Mouse (Mus musculus): ENCODE measurements at regions not wholly inside any gene's neighbourhood (a gene's known extent, or its start where the extent isn't known, plus 50 kb on each side); places are given as distances from the start of the nearest gene placed in this dataset.
"Not testable (repeated sequence)": the region's sequence is repeated elsewhere in the genome, so short reads cannot be mapped to it uniquely, and the experiment has no call there.

- WGBS = 25% methylated on average over 2 of the region's 2 CpGs
- H3K27ac ChIP-seq (ENCODE audit: insufficient read depth, low read depth, low read length); H3K27me3 ChIP-seq (replicated peaks; ENCODE audit: control insufficient read depth, insufficient read depth, low read length); H3K4me3 ChIP-seq (ENCODE audit: insufficient read depth, low read depth, low read length); H3K36me3 ChIP-seq (ENCODE audit: control insufficient read depth, insufficient read depth, low read length); H3K4me1 ChIP-seq (ENCODE audit: control insufficient read depth, insufficient read depth, low read length): not testable (repeated sequence)
- peak; percentile 5 for DNase-seq
These were observed 590.8 kb upstream of the Adcyap1 start for GRCm38 (mm10) chr17:92608017-92608416.

- Histone ChIP-seq H3K4me3 (ENCODE audit: insufficient read depth, low read depth, low read length) (no peak overlapping the region), H3K36me3 (ENCODE audit: control insufficient read depth, insufficient read depth, low read length) (no peaks in the 10 kb centered on the region), H3K4me1 (ENCODE audit: control insufficient read depth, insufficient read depth, low read length) (no peaks in the 10 kb centered on the region), H3K27ac (ENCODE audit: insufficient read depth, low read depth, low read length) (no peak overlapping the region), H3K27me3 (replicated peaks; ENCODE audit: control insufficient read depth, insufficient read depth, low read length) (no peaks in the 10 kb centered on the region)
- no peak for DNase-seq
- WGBS = 66% methylated on average over 2 of the region's 2 CpGs
- TF ChIP-seq POLR2A (IDR thresholded peaks at IDR 0.05; ENCODE audit: low read depth, low read length) (no peak), CTCF (conservative IDR thresholded peaks at IDR 0.05; ENCODE audit: insufficient read depth, insufficient read length, low read depth, low read length) (no peak)
These were observed 569.8 kb upstream of the Adcyap1 start for GRCm38 (mm10) chr17:92628816-92629614.

DNA sequence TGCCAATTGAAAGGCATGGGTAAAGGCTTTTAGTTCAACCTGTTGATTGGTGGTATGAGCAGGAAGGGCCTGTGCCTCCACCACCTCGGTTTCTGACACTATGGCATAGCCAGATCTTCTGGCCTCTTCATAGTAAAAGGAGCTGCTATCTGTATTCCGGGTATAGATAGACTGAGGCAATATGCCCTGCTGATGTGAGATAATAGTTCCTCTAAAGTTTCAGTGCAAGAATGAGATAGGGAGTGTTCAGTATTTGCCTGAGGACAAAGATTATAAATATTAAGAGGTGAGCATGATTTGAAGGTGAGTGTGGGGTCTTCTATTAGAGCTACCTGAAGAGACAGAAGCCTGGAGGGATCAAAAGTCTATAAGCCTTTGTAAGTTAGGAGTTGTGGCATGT is 547.6 kb upstream of the Adcyap1 start:
- no peak for DNase-seq
- WGBS = 75% methylated on average over 2 of the region's 2 CpGs
- H3K4me3 ChIP-seq (ENCODE audit: insufficient read depth, low read depth, low read length) = no peak overlapping the region

More for the DNA sequence above, 547.6 kb upstream of the Adcyap1 start:
- no peaks in the 10 kb centered on the region for H3K27me3 ChIP-seq (replicated peaks; ENCODE audit: control insufficient read depth, insufficient read depth, low read length)
- no peak overlapping the region for H3K27ac ChIP-seq (ENCODE audit: insufficient read depth, low read depth, low read length)
- no peaks in the 10 kb centered on the region for H3K4me1 ChIP-seq (ENCODE audit: control insufficient read depth, insufficient read depth, low read length)
- TF ChIP-seq POLR2A (IDR thresholded peaks at IDR 0.05; ENCODE audit: low read depth, low read length) (no peak), CTCF (conservative IDR thresholded peaks at IDR 0.05; ENCODE audit: insufficient read depth, insufficient read length, low read depth, low read length) (no peak)
- no peaks in the 10 kb centered on the region for H3K36me3 ChIP-seq (ENCODE audit: control insufficient read depth, insufficient read depth, low read length)
